Mouse (Mus musculus): ENCODE measurements around the gene Dbp.

Dbp gene

DNA sequence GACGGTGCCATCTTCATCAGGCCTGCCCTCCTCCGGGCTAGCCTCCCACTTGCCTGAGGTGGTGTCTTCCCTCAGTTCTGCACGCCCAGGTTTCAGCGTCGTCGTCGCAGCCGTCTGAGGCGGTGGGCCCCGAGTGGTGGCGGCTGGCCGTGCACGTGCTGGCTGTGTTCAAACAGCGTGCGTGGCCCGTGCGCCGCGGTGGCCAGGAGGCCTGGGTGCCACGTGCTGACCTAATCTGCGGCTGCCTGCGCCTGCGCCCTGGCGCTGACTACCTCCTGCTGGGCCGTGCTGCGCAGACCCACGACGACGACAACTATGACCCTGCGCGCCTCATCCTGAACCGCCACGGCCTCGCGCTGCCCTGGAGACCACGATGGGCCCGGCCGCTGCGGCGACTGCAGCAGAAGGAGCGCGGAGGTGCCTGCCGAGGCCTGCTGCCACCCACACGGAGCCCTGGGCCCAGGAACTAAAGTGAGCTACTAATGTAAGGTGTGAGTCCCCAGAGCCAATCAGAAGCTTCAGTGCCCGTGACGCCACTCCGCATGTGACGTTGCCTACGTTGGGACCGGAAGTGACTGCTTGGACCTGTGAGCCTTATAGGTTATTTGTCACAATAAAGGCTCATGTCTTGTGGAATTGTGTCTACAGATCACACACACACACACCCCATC lies 10.8 kb upstream of the Dbp start, which contains the start of gene Sec1:
TSS of gene Sec1 (minus strand) at position 482 of the 671 bp plus-strand sequence.
- no peak for DNase-seq (ENCODE audit: low spot score in 2 of 2)

DNA sequence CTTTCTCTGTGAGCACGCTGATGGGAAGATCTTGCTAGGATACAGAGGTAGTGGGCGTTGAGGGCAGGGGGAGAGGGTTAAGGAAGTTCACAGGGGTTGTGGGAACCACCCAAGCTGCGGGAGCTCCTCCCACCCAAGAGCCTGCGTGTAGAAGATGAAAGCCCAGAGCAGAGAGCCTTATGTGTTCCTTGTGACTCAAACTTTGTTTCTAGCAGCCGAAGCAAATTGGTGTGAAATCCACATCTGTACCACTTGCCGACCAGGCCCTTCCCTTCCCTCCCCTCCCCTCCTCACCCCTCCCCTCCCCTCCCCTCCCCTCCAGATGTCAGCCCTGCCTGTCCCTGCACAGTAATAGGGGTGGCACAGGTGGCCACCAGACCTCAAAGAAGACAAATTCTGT lies 9.8 kb upstream of the Dbp start:
- DNase-seq (ENCODE audit: low spot score in 2 of 2) = peak in 1 of 2 experiments; percentile 8

DNA sequence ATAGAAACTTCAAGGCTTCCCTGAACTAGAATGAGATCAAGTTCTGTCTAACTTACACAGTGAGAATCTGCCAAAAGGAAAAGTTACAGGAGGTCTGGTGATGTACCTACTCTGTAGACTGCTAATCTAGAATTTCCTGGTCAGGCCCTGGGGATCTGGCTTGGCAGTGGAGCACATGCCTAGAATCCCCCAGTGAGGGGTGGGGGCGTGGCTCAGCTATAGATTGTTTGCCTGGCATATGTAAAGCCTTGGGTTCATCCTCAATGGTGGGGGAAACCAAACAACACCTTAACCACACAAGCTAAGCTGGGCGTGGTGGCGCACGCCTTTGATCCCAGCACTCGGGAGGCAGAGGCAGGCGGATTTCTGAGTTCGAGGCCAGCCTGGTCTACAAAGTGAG lies 7.0 kb upstream of the Dbp start:
- DNase-seq (ENCODE audit: low spot score in 2 of 2) = no peak

DNA sequence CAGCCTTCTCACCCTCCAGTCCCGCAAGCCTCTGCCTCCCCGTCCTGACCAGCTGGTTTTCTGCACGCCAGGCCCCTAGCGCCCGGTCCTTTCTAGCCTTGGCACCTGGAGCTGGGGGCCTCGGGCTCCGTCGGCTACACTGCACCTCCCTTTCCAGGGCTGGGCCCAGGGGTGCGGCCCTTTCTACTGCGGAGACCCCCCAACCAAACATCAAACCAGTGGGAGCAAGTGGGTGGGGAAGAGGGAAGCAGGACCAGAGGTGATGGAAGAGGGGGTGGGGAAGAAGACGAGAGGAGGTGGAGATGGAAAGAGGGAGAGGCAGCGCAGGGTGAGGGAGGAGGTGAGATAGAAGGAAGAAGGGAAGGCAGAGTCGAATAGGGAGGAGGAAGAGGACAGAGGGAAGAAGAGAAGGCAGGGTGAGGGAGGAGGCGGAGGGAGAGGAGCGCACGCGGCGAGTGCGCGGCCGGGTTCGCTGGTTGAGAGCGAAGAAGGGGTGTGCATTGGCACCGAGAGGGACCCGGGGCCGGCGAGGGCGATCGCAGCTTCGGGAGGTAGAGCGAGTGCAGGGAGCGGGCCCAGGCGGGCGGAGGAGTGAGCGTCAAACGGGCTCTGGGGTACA lies 5.3 kb upstream of the Dbp start, which contains the start of gene Car11:
TSS of gene Car11 (plus strand) at position 321 of the 619 bp plus-strand sequence.
- DNase-seq (ENCODE audit: low spot score in 2 of 2) = no peak

DNA sequence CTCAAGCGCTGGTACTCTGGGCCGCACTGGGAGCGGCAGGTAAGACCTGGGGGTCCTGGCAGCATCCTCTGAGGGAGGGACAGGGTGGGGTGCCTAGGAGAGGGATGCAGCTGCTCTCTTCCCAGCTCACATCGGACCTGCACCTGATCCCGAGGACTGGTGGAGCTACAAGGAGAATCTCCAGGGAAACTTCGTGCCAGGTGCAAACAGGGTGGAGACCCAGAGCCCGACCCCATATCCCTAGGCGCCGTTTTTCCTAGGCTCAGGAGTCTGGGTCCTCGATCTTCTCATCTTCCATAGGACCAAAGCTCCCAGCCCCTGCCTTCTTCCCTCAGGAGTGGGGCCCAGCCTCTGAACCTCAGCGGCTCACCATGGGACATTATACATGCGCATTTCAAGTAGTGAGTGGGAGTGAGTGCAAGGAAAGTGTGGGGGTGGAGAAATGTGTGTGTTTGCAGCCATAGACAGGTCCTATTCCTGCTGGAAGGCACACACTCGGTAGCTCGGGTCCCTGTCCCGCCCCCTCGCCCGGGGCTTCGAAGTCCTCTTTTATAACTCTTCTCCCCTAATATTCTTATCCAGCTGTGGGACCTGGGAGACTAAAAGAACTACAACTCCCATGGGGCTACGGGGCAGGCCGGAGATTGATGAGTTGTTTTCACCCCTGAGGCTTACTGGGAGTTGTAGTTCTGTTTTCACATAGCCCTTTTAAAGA lies 4.4 kb upstream of the Dbp start:
- peak; percentile 70 to 77 for DNase-seq (ENCODE audit: low spot score in 2 of 2)

DNA sequence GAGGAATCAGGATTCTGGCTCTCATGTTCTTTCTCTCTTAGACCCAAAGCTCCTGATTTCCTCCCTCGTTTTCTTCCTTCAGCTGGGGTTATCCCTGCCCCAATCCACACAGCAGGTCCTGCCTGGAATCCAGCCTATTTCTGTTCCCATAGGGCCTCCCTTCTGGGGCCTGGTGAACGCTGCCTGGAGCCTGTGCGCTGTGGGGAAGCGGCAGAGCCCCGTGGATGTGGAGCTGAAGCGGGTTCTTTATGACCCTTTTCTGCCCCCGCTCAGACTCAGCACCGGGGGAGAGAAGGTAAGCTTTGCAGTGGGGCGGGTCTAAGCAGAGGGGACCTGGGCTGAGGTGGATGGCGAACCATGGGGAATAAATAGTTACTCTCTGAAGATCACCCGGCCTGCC lies 3.8 kb upstream of the Dbp start:
- no peak for DNase-seq (ENCODE audit: low spot score in 2 of 2)

DNA sequence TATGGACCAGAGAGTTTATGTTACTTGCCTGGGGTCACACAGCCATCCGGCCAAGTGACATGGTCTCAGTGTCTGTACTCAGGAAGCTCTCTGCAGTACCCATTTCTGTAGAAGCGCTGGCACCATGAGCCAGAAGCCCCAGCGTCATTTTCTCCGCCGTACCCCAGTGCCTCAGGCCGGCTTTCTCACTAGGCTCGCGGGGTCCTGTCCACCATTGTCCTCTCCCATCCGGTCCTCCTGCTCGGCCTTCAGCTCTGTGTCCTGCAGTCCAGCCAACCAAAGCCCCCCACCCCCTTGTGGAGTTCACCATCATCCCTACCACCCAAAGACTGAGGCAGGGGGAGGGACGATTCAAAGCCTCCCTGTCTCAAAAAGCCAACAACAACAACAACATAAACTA lies 3.3 kb upstream of the Dbp start:
- no peak for DNase-seq (ENCODE audit: low spot score in 2 of 2)

DNA sequence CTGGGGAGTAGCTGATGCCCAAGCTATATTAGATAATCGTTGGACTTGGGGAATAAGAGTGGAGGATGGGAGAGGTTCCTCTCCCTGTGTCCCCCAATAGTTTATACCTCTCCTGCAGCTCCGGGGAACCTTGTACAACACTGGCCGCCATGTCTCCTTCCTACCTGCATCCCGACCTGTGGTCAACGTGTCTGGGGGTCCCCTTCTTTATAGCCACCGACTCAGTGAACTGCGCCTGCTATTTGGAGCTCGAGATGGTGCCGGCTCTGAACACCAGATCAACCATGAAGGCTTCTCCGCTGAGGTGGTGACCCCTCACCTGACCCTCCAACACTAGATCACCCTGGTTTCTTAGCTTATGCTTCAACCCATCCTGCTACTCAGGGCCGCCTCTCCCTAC lies 2.6 kb upstream of the Dbp start:
- no peak for DNase-seq (ENCODE audit: low spot score in 2 of 2)

DNA sequence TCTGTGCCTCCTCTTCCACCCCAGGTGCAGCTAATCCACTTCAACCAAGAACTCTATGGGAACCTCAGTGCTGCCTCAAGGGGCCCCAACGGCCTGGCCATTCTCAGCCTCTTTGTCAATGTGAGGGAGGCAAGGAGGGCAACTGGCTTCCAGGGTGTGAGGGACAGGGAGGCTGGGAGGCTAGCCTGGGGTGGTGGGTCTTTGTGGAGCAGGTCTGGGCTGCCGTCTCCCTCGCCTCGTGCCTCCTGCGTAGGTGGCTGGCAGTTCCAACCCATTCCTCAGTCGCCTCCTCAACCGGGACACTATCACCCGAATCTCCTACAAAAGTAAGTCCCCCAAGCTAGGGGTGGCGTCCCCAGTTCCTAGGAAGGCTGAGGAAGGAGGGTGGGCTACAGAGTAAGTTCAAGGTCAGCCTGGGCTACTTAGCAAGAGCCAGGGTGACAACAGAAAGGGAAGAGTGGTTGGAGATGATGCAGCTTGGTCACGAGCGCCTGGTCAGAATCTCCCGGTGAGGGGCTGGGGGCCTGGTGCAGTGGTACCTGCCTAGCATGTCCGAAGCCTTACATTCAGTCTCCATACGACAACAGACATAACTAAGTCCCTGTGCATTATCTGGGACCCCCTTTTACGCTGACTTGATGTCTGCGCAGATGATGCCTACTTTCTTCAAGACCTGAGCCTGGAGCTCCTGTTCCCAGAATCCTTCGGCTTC lies 1.9 kb upstream of the Dbp start:
- no peak for DNase-seq (ENCODE audit: low spot score in 2 of 2)

DNA sequence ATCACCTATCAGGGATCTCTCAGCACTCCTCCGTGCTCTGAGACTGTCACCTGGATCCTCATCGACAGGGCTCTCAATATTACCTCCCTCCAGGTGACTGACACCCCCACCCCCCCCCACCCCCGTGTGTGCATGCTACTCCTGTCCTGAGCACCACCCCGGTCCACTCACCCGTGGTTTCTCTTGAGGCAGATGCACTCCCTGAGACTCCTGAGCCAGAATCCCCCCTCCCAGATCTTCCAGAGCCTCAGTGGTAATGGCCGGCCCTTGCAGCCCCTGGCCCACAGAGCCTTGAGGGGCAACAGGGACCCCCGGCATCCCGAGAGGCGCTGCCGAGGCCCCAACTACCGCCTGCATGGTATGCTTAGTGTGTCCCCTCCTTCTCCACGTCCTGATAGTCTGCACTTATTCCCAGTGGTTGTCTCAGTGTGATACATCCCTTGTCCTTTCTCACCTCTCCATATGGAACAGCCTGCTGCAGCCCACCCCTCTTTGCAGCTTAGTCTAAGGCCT lies 1.3 kb upstream of the Dbp start:
- DNase-seq (ENCODE audit: low spot score in 2 of 2) = no peak

DNA sequence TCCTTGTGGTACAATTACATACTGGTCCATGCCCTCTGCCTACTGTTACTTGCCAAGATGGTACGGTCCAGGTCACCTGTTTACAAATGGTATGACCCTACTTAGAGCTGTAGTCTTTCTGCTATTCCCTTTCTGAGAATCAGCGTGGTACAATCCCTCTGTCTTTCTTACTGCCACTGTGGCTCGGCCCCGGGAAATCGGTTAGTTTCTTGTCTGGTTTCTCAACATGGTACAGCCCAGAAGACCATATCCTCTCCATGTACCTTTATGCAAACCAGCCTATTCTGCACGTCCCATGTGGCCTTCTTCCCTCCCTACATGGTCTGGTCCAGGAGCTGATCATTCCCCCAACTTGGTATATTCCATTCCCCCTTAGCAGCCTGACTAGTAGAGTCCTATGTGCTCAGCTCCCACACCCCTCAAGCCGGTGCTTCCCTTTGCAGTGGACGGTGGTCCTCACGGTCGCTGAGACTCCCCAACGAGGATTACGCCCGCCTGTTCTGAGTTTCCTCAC lies 785 bp upstream of the Dbp start:
- DNase-seq (ENCODE audit: low spot score in 2 of 2) = peak; percentile 61 to 67

DNA sequence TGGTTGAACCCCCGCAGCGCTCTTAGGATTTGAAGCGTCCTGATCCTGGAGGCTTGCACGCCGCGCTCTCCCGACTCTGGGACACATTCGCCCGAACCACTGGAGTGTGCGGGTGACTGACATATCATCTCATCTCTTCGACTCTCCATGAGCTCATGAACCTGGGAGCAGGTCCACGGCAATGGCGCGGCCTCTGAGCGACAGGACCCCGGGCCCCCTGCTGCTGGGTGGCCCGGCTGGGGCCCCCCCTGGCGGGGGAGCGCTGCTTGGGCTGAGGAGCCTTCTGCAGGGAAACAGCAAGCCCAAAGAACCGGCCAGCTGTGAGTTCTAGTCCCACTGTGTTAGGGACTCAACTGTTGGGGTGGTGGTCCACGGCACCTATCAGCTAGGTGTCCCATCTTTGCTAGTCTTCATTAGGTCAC lies 566 bp downstream of the Dbp start:
- DNase-seq (ENCODE audit: low spot score in 2 of 2) = no peak

DNA sequence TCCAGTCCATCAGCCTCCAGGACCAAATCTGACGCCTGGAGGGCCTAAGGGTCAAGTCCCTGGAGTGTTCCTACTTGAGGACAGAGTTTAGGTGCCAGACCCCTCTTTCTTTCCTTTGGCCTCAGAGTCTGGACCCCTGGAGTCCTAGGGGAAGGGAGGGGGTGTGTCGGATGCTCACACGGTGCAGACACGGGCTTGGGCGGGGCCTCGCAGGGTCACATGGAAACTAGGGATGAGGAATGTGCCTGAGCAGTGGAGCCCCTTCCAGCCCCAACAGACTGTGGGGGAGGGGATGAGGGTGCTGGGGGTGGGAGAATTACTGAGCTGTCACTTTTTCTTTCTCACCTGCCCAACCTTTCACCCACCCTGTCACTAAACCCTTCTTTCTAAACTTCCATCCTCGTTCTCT lies 989 bp downstream of the Dbp start:
- DNase-seq (ENCODE audit: low spot score in 2 of 2) = peak; percentile 58 to 68

DNA sequence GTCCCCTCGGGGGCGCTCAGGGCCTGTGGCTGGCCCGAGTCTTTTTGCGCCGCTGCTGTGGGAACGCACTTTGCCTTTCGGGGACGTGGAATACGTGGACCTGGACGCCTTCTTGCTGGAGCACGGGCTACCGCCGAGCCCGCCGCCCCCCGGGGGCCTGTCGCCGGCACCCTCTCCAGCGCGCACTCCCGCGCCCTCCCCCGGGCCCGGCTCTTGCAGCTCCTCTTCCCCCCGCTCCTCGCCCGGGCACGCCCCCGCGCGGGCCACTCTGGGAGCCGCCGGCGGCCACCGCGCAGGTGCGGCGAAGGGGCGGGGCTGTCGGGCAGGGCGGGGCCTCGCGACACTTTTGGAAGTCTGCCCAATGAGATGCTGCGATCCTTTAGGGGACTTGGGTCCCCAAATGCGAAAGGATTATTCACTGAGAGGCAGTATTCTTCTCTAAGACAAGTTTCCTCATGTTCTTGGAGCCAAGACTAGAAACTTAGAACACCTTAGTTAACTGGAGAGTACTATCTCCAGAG lies 1.9 kb downstream of the Dbp start:
- peak; percentile 88 for DNase-seq (ENCODE audit: low spot score in 2 of 2)

DNA sequence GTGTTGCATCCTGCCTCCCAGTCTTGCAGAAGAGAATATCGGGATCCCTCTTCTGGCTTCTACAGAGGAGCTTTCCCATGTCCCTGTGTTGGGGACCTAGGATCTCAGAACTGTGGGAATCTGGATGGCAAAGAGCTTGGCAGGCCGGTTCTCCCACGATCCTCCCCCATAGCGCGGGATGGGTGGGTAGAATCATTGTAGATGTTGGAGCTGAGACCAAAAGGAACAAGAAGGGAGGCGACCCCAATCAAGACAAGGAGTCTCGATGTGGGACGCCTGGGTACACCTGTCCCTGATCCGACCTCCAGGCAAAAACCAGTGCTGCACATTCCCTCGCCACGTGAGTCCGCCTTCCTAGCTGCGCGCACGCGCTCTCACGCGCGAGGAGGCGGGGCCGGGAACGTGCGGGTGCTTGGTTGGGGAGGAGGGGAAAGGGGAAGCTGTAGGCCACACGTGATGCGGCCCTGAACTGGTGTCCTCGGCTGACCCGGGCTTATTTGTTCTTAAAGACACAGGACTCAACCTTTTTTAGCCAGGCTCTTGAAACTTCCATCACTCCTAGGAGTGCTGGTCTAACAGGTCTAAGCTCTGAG lies 2.6 kb downstream of the Dbp start:
- DNase-seq (ENCODE audit: low spot score in 2 of 2) = peak; percentile 94

DNA sequence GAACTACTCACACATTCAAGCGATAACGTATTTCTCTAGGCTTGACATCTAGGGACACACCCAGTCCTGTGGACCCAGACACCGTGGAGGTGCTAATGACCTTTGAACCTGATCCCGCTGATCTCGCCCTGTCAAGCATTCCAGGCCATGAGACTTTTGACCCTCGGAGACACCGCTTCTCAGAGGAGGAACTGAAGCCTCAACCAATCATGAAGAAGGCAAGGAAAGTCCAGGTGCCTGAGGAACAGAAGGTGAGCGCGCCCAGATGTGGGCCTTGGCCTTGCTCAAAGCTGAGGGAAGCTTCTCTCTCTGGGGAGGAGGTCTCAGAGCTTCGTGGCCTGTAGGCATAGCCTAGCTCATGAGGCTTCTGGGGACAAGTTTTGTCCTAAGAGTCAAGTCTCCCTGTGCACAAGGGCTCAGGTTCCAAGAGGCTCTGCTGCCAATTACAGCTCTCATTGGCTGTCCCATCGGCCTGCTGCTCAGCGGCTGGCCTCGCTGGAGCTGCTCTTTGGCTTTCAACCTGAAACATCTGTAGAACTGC lies 3.4 kb downstream of the Dbp start:
- DNase-seq (ENCODE audit: low spot score in 2 of 2) = peak in 1 of 2 experiments; percentile 42

DNA sequence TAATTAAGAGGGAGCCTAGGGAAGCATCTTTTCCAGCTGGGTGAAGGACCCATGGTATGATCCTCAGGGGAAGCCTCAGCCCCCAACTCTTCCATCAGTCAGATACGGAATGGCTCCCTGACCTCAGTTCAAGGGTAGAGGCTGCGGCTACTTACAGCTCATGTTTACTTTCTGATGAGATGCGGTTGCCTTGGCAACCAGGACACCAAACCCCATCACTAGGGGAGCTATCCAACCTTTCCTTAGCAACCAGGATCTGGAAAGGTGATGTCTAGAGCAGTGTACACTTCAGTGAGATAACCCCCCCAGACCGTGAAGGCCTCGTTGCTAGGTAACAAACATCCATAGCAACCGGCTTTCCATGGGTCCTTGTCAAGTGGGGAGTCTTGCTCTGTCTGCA lies 4.1 kb downstream of the Dbp start:
- DNase-seq (ENCODE audit: low spot score in 2 of 2) = no peak

DNA sequence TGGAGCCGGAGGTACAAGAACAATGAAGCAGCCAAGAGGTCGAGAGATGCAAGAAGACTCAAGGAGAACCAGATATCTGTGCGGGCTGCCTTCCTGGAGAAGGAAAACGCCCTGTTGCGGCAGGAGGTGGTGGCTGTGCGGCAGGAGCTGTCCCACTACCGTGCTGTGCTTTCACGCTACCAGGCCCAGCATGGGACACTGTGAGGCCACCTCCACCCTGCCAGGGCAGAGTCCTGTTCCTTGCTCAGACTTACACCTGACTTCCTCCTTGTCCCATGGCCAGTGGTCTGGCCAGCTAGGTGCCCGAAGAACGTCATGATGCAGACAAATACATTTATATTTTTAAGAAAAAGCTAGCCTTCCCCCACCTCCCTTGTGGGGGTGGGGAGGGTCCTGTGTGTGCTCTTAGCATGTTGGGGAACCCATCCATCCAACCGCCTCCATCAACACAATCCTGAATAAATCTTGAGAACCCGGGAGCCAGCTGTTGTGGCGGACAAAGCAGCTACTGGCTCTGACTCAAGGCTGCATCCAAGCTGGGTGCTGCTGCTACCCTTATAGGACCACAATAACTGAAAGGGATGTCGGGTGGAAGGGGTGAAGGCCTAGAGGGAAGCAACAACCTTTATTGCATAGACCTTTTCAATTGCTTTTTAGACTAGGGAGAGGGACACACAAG lies 4.9 kb downstream of the Dbp start:
- no peak for DNase-seq (ENCODE audit: low spot score in 2 of 2)

DNA sequence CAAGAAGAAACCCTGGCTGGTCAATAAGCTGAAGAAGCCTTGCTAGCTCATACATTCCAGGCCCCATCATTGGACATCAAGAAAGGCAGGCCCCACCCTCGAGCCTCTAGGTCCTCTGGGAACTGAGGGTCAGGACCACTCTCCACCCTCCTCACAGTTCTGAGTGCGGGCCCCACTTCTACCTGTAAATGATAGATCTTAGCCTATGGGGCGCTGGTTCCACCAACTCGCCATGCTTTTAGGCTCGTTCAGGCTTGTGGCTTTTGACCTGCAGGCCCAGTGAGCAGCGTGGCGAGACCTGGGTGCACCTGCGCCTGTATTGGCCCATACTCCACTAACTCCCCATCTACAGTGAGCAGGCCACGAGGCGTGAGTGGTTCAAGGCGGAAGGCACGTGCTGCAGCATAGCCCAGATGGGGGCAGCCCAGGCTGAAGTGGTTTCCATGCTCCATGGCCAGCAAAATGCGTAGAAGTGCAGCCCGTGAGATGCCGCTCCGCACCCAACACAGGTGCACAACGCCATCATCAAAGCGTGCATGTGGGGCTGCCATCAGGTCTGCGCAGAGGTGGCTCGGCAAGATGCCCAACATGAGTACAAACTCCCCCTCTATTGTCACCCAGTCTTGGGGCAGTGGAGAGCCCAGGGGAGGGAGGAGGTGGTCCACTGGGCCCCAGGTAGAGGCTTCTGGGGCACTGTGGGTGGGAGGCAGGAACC lies 5.7 kb downstream of the Dbp start:
- no peak for DNase-seq (ENCODE audit: low spot score in 2 of 2)

Measured in spleen, postnatal 36 days (tissue).